Mouse (Mus musculus) adrenal gland, adult 18-20 months (tissue): ENCODE measurements at regions not wholly inside any gene's neighbourhood (a gene's known extent, or its start where the extent isn't known, plus 50 kb on each side); places are given as distances from the start of the nearest gene placed in this dataset.
"Not testable (repeated sequence)": the region's sequence is repeated elsewhere in the genome, so short reads cannot be mapped to it uniquely, and the experiment has no call there.

Source experiments
- DNase-seq, 2 experiments: peaks; one replicate each; pipeline ENCODE4 v3.0.0; 2021 to 2022; ENCODE audit warnings: low spot score in 2 of 2

- no peak for DNase-seq
Observed at GRCm38 (mm10) chr7:111846417-111846816, 66.6 kb upstream of the Galnt18 start.

- DNase-seq: no peak
Observed at GRCm38 (mm10) chr7:111843715-111844114, 63.9 kb upstream of the Galnt18 start.

GRCm38 (mm10) chr7:111840826-111841225, 61.0 kb upstream of the Galnt18 start:
- DNase-seq: no peak

- DNase-seq: no peak
Observed at GRCm38 (mm10) chr7:111838162-111838561, 58.4 kb upstream of the Galnt18 start.

- DNase-seq: not testable (repeated sequence)
Observed at GRCm38 (mm10) chr7:111834356-111834755, 54.6 kb upstream of the Galnt18 start.

GRCm38 (mm10) chr7:111829931-111830330, 50.2 kb upstream of the Galnt18 start:
- no peak for DNase-seq
